ENCODE assay signal across 8 mouse cellular contexts in genomic region chr14:30715618-30716050, GRCm38 (mm10). TPM values are rescaled to one million over a fixed set of nuclear protein-coding genes. Genes with fewer than 3 reads are reported as not detected.
DNase-seq lines count a peak whose midpoint lies in the region; ATAC-seq lines count a peak whose summit lies in the region.

No protein-coding gene starts in this region.

- ATAC-seq in common myeloid progenitor, adult 5-6 weeks (replicated peaks; ENCODE audit: low read depth, poor library complexity, severe bottlenecking), result peak; percentile 48
- peak; percentile 32; the same call in 1 of the 2 replicates for ATAC-seq in megakaryocyte-erythroid progenitor cell, adult 5-6 weeks (replicated peaks; ENCODE audit: low FRiP score, low TSS enrichment, poor library complexity, severe bottlenecking)

- peak; percentile 81 for DNase-seq in cerebellum, adult 11 months
- no peak for DNase-seq in cerebellum, postnatal 14 days
- peak; percentile 84 for DNase-seq in gastrocnemius, postnatal 25 days
- peak; percentile 85 for DNase-seq in induced T-regulatory cell, adult 2 months (ENCODE audit: low read depth)
- peak; percentile 83 to 87 for DNase-seq in left cerebral cortex, postnatal 36 days (ENCODE audit: low spot score in 2 of 2)
- DNase-seq in right cerebral cortex, postnatal 36 days (ENCODE audit: low spot score in 2 of 2), result peak; percentile 65 to 75

- intact Hi-C loops in left cerebral cortex, postnatal 36 days (cut with DNase I), result no loop called here

RNA-seq across cellular contexts. Expression of gene Sfmbt1, which starts 1.0 kb away (rescaled TPM):
- total RNA-seq in common myeloid progenitor, adult 5-6 weeks (2017), result 16.0 and 18.9 TPM in 2 replicates
- 1 to 10 TPM; 7.6 to 7.9 TPM for total RNA-seq in gastrocnemius, postnatal 25 days (2021)
- total RNA-seq in left cerebral cortex, postnatal 36 days (2021), result 10 to 100 TPM; 33.3 to 35.2 TPM
- 22.3 and 26.3 TPM in 2 replicates for total RNA-seq in megakaryocyte-erythroid progenitor cell, adult 5-6 weeks (2014; fragmentation: Nextera tagmentation)
- total RNA-seq in megakaryocyte-erythroid progenitor cell, adult 5-6 weeks (2017), result 12.7 and 13.7 TPM in 2 replicates

Comparison
In these comparisons a context has a peak if more than half of its experiments do, and no peak if none do; other contexts are left out.
1. DNase-seq: peak in cerebellum, adult 11 months (single experiment), gastrocnemius, postnatal 25 days (single experiment), induced T-regulatory cell, adult 2 months (single experiment), left cerebral cortex, postnatal 36 days (2 of 2) and right cerebral cortex, postnatal 36 days (2 of 2); none in cerebellum, postnatal 14 days (0 of 2).